Mouse (Mus musculus) erythroblast, embryonic 14.5 days (primary cell): ENCODE measurements around the gene Atxn7l3b.

Experiments
- GATA1 ChIP-seq: IDR thresholded peaks from 2 replicates; pipeline ENCODE4 v1.6.1; 2012; ENCODE audit warnings: low read length, inconsistent platforms, mixed read lengths
- TAL1 ChIP-seq: IDR thresholded peaks from 3 replicates; pipeline ENCODE4 v1.6.1; 2012; ENCODE audit warnings: low read length, inconsistent platforms, mixed read lengths

DNA sequence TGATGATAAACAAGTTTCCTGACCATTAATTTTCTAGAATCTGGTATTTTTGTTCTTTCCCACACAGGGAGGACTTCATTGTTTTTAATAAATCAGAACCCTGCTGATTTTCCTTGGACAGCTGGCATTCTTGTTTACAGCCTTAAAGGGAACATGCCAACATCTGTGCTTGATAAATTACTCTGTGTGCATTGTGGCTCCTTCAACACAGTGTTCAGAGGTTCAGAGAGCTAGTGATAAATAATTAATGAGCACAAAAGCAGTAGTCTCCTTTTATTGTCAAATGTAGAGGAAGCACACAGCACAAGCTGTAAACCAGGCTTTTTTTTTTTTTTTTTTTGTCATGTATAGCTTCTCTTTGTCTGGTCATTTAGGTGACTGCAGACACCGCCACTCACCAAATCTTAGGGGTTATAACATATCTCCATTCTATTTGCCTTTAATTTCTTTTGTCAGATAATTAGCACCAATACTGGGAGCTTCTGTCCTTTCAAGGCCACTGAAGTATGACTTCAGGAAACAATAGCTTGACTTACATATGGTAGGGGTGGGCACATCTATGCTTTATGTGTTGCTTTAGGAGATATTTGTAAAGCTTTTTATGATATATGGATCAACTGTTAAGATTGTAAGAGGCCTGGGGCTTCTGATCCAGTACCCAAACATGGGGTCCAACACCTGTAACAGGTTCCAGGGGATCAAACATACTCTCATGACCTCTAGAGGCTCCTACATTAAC, 52.0 kb downstream of the Atxn7l3b start:
- TF ChIP-seq TAL1 (no peak), GATA1 (no peak)
